Mouse (Mus musculus) lung, embryonic 14.5 days (tissue): ENCODE results near the gene Snx1. TPM values are rescaled to one million over a fixed set of nuclear protein-coding genes. Genes with fewer than 3 reads are reported as not detected.

Source experiments
- ATAC-seq: fragments of 200-750 bp; cut with Nextera tagmentation; 2 replicates; pipeline ENCODE4 v1.8.0; 2017; ENCODE audit warnings: mild to moderate bottlenecking, moderate TSS enrichment, moderate library complexity; ENCODE audit not compliant: insufficient read depth
- DNase-seq: peaks from one replicate; pipeline ENCODE4 v3.0.0-alpha.2; 2015
- H3K27ac ChIP-seq: fragments of 300-500 bp; sonication (generic); 2 replicates; pipeline ENCODE4 v1.5.1; 2014; ENCODE audit warnings: low read depth, mild to moderate bottlenecking, moderate library complexity
- H3K27me3 ChIP-seq: fragments of 300-500 bp; sonication (generic); 2 replicates; pipeline ENCODE4 v1.6.1; 2014; ENCODE audit warnings: low read length, control low read depth; ENCODE audit not compliant: insufficient read depth
- H3K36me3 ChIP-seq: fragments of 300-500 bp; sonication (generic); 2 replicates; pipeline ENCODE4 v1.6.1; 2014; ENCODE audit warnings: control low read depth; ENCODE audit not compliant: insufficient read depth
- H3K4me1 ChIP-seq: fragments of 300-500 bp; sonication (generic); 2 replicates; pipeline ENCODE4 v1.6.1; 2014; ENCODE audit warnings: antibody characterized with exemption, control low read depth; ENCODE audit not compliant: insufficient read depth
- H3K4me2 ChIP-seq: fragments of 300-500 bp; sonication (generic); 2 replicates; pipeline ENCODE4 v1.6.1; 2014; ENCODE audit warnings: mild to moderate bottlenecking
- H3K4me3 ChIP-seq: fragments of 300-500 bp; sonication (generic); 2 replicates; pipeline ENCODE4 v1.5.1; 2014; ENCODE audit warnings: low read depth, low read length
- H3K9ac ChIP-seq: fragments of 300-500 bp; sonication (generic); 2 replicates; pipeline ENCODE4 v1.6.1; 2014
- H3K9me3 ChIP-seq: fragments of 300-500 bp; sonication (generic); 2 replicates; pipeline ENCODE4 v1.6.1; 2016; ENCODE audit warnings: low read depth, low read length, control low read depth
- CTCF ChIP-seq: IDR thresholded peaks from 2 replicates; pipeline ENCODE4 v1.5.1; 2016; ENCODE audit warnings: antibody characterized with exemption, low read depth
- WGBS: fragments of 180-500 bp; shearing (Covaris S2); extraction: QIAGEN DNeasy Blood & Tissue Kit; methylation state at CpG from one replicate; pipeline ENCODE4 v1.1.7; 2014; 5-methylcytosine and 5-hydroxymethylcytosine counted together
- polyA plus RNA-seq: library from polyadenylated mRNA; unstranded; fragments of >200 nt; fragmentation: Nextera tagmentation; extraction: Ambion mirVana; gene quantifications from 2 replicates; pipeline ENCODE4 v1.2.1, GENCODE M21; 2014

Snx1 gene
- polyA plus RNA-seq, 1 experiment from 2014 or later: 116 TPM

- Histone ChIP-seq H3K9ac (no peak overlapping the region), H3K27me3 (peaks cover 16% of the 10 kb centered on the region; the same call in 1 of the 2 replicates), H3K4me1 (no peaks in the 10 kb centered on the region), H3K27ac (no peak overlapping the region), H3K4me3 (no peak overlapping the region), H3K9me3 (no peaks in the 10 kb centered on the region), H3K36me3 (no peaks in the 10 kb centered on the region), H3K4me2 (no peak overlapping the region)
- WGBS: 70% methylated on average over 9 of the region's 9 CpGs
- ATAC-seq (no peak), DNase-seq (no peak)
- no peak for TF ChIP-seq CTCF
Measured at GRCm38 (mm10) chr9:66162995-66163394, 36.6 kb upstream of the Snx1 start.

DNA sequence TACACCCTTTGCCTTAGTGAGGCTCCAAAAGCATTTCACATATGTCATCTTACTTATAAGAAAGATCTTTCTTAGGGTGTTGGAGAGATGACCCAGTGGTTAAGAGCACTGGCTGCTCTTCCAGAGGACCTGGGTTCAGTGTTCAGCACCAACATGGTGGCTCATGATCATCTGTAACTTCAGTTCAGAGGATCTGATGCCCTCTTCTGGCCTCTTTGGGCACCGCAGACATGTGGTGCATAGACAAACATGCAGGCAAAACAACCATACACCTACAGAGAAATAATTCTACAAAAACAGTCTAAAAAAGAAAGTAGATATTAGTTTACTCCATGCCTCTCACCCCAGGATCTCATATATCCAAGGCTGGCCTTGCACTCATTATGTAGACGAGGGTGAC, 33.8 kb upstream of the Snx1 start:
- 95% methylated on average over 2 of the region's 2 CpGs for WGBS
- no peak overlapping the region for H3K9ac ChIP-seq
- no peak for ATAC-seq
- H3K36me3 ChIP-seq: no peaks in the 10 kb centered on the region
- no peak for DNase-seq
- no peaks in the 10 kb centered on the region for H3K9me3 ChIP-seq
- H3K4me1 ChIP-seq: no peaks in the 10 kb centered on the region
- H3K27ac ChIP-seq: no peak overlapping the region
- H3K27me3 ChIP-seq: peaks cover 16% of the 10 kb centered on the region; the same call in 1 of the 2 replicates
- TF ChIP-seq CTCF: 0 out of 2 replicates have a peak, but pooled peaks have one; percentile 10
- no peak overlapping the region for H3K4me3 ChIP-seq
- H3K4me2 ChIP-seq: no peak overlapping the region

GRCm38 (mm10) chr9:66158885-66159430, 32.6 kb upstream of the Snx1 start:
- Histone ChIP-seq H3K4me2 (peak overlapping the region; percentile 75), H3K9ac (peak overlapping the region; percentile 49; the same call in 1 of the 2 replicates), H3K4me1 (no peaks in the 10 kb centered on the region), H3K9me3 (no peaks in the 10 kb centered on the region), H3K27me3 (peaks cover 16% of the 10 kb centered on the region; the same call in 1 of the 2 replicates), H3K36me3 (no peaks in the 10 kb centered on the region), H3K27ac (no peak overlapping the region), H3K4me3 (peak overlapping the region; percentile 43; the same call in 1 of the 2 replicates)
- TF ChIP-seq CTCF: no peak
- no peak for ATAC-seq
- WGBS: 75% methylated on average over 6 of the region's 6 CpGs
- DNase-seq: no peak

- Histone ChIP-seq H3K4me3 (peak within 1 kb of the TSS; percentile 43), H3K4me1 (no peaks in the 10 kb centered on the region), H3K27ac (no peak within 1 kb of the TSS), H3K36me3 (no peaks in the 10 kb centered on the region), H3K9me3 (no peaks in the 10 kb centered on the region), H3K27me3 (peaks cover 16% of the 10 kb centered on the region; the same call in 1 of the 2 replicates), H3K4me2 (peak within 1 kb of the TSS; percentile 75), H3K9ac (peak within 1 kb of the TSS; percentile 49)
- 1% methylated on average over 58 of the region's 58 CpGs for WGBS
- peak; percentile 89 for DNase-seq
- TF ChIP-seq CTCF: peak; percentile 58
- ATAC-seq: peak; percentile 90
Measured at GRCm38 (mm10) chr9:66157958-66158830, 31.8 kb upstream of the Snx1 start, which contains the start of gene Dapk2. Dapk2 (plus strand) TSS chr9:66158223.

- DNase-seq (peak; percentile 34), ATAC-seq (no peak)
- 71% methylated on average over 1 of the region's 1 CpGs for WGBS
- no peak overlapping the region for H3K4me2 ChIP-seq
- no peaks in the 10 kb centered on the region for H3K36me3 ChIP-seq
- no peak overlapping the region for H3K4me3 ChIP-seq
- no peak overlapping the region for H3K9ac ChIP-seq
- TF ChIP-seq CTCF: peak; percentile 32
- H3K27ac ChIP-seq: no peak overlapping the region
- no peaks in the 10 kb centered on the region for H3K9me3 ChIP-seq
- H3K4me1 ChIP-seq: no peaks in the 10 kb centered on the region
- peaks cover 16% of the 10 kb centered on the region; the same call in 1 of the 2 replicates for H3K27me3 ChIP-seq
Measured at GRCm38 (mm10) chr9:66155534-66155933, 29.1 kb upstream of the Snx1 start.

DNA sequence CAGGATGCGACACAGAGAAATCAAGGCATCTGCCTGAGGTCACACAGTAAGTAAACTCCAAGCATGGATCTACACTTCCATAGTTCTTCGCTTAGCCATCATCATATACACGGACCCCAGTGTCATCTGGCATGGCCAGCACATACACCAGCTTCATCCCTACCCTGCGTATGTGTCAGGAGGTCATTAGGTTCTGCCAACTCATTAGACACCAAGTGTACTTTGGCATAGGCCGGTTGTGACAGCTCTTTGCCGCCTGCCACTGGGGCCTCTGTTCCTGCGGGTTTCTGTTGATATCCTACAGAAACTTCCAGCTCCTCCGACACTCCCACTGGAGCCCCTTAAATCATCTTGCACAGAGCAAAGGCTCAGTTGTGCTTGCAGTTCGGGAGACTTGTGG, 27.6 kb upstream of the Snx1 start:
- TF ChIP-seq CTCF: no peak
- ATAC-seq: no peak

DNA sequence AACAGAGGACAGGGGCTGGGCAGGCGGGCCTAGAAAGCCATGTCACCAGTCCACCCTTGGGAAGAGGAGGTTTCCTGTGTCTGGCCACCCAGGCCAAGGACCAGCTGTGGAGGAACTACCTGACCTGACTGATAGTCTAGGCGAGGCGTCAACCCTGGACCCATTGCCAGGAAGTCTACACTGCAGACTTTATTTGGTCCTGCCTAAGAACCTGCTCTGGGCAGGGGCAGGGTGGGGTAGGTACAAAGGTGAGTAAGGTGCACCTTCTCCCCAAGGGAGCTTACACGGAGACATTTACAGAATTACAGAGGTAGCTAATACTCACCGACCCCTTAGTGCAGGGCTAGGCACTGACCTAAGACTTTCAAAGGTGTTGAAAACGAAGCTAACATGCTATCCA, 27.2 kb upstream of the Snx1 start:
- Histone ChIP-seq H3K27me3 (peaks cover 4% of the 10 kb centered on the region; the same call in 1 of the 2 replicates), H3K4me3 (no peak overlapping the region), H3K27ac (no peak overlapping the region), H3K4me2 (no peak overlapping the region), H3K36me3 (no peaks in the 10 kb centered on the region), H3K4me1 (no peaks in the 10 kb centered on the region), H3K9me3 (no peaks in the 10 kb centered on the region), H3K9ac (no peak overlapping the region)
- 92% methylated on average over 6 of the region's 6 CpGs for WGBS
- ATAC-seq (no peak), DNase-seq (no peak)
- no peak for TF ChIP-seq CTCF

More for the DNA sequence above, 27.6 kb upstream of the Snx1 start:
- Histone ChIP-seq H3K9me3 (no peaks in the 10 kb centered on the region), H3K36me3 (no peaks in the 10 kb centered on the region), H3K4me2 (no peak overlapping the region), H3K27ac (no peak overlapping the region), H3K4me3 (no peak overlapping the region), H3K27me3 (peaks cover 9% of the 10 kb centered on the region; the same call in 1 of the 2 replicates), H3K4me1 (no peaks in the 10 kb centered on the region), H3K9ac (no peak overlapping the region)
- no peak for DNase-seq
- WGBS: 88% methylated on average over 9 of the region's 9 CpGs
